Mouse (Mus musculus) embryonic stem cell, embryonic (primary cell): ENCODE measurements around the gene Psmc3ip.

Experiments
- CTCF ChIA-PET, 4 experiments: fragments of 300-600 bp in 2 of 4; fragments of 350-600 bp in 2 of 4; sonication (Branson Sonifier 250); formaldehyde crosslinking; loops; one replicate each; lab custom pipeline; 2022; ENCODE audit warnings: inconsistent platforms in 2 of 4; lab: Charles Lee
- POLR2A ChIA-PET, 4 experiments: fragments of 300-600 bp in 2 of 4; fragments of 350-600 bp in 2 of 4; sonication (Branson Sonifier 250); formaldehyde crosslinking; loops; one replicate each; lab custom pipeline; 2022; ENCODE audit warnings: antibody characterized with exemption in 4 of 4, inconsistent platforms in 1 of 4; lab: Charles Lee

The Psmc3ip gene

GRCm38 (mm10) chr11:101059473-101059872, 35.8 kb downstream of the Psmc3ip start:
- POLR2A ChIA-PET, result interaction anchor here in 3 of 4 experiments (0.6 to 2.5 kb wide), 9 partner anchors 10 to 385 kb away, joined by 3 to 12 read pairs (median 6); partner anchors contain the start of genes Naglu (in 3 of the 3), Coasy (in 1 of the 3), Retreg3 (in 1 of the 3) and Tubg1 (in 1 of the 3)
- CTCF ChIA-PET, result interaction anchor here (0.5 to 5.3 kb wide), 14 partner anchors 10 to 335 kb away, joined by 3 to 51 read pairs (median 4); partner anchors contain the start of genes Naglu (in 3 of the 4) and Becn1 (in 1 of the 4)

GRCm38 (mm10) chr11:101058726-101059125, 36.5 kb downstream of the Psmc3ip start:
- CTCF ChIA-PET, result interaction anchor here (0.5 to 5.3 kb wide), 41 partner anchors 8 to 400 kb away, joined by 3 to 51 read pairs (median 4); partner anchors contain the start of genes Naglu (in 3 of the 4), Atp6v0a1 (in 1 of the 4), Becn1 (in 1 of the 4) and Cavin1 (in 1 of the 4)
- POLR2A ChIA-PET, result interaction anchor here (0.6 to 2.5 kb wide), 20 partner anchors 8 to 739 kb away, joined by 3 to 12 read pairs (median 4); partner anchors contain the start of genes Naglu (in 3 of the 4), Atp6v0a1 (in 1 of the 4), Coasy (in 1 of the 4) and Eif1 (in 1 of the 4)

GRCm38 (mm10) chr11:101057860-101058259, 37.4 kb downstream of the Psmc3ip start:
- ChIA-PET POLR2A (interaction anchor here in 3 of 4 experiments (0.5 to 2.0 kb wide), 21 partner anchors 9 to 738 kb away, joined by 3 to 7 read pairs (median 3); partner anchors contain the start of genes Naglu (in 2 of the 3), Atp6v0a1 (in 1 of the 3), Coasy (in 1 of the 3) and Eif1 (in 1 of the 3)), CTCF (interaction anchor here (0.5 to 5.3 kb wide), 110 partner anchors 8 to 1272 kb away, joined by 3 to 51 read pairs (median 4); partner anchors contain the start of genes Naglu (in 4 of the 4), Atp6v0a1 (in 2 of the 4), Coasy (in 2 of the 4) and Tubg2 (in 2 of the 4))

GRCm38 (mm10) chr11:101056885-101057284, 38.4 kb downstream of the Psmc3ip start:
- ChIA-PET CTCF (interaction anchor here (0.5 to 5.3 kb wide), 26 partner anchors 9 to 909 kb away, joined by 3 to 51 read pairs (median 6); partner anchors contain the start of genes Naglu (in 2 of the 4) and Atp6v0a1 (in 1 of the 4)), POLR2A (interaction anchor here in 2 of 4 experiments (0.6 to 2.0 kb wide), 9 partner anchors 10 to 674 kb away, joined by 3 to 8 read pairs (median 3); partner anchors contain the start of gene Naglu (in 1 of the 2))

- POLR2A ChIA-PET, result interaction anchor here in 2 of 4 experiments (0.9 to 1.4 kb wide), 7 partner anchors 9 to 84 kb away, joined by 3 to 9 read pairs (median 3); partner anchors contain the start of genes Cavin1 (in 1 of the 2) and Naglu (in 1 of the 2)
- CTCF ChIA-PET, result interaction anchor here in 3 of 4 experiments (0.5 to 5.3 kb wide), 11 partner anchors 8 to 116 kb away, joined by 3 to 39 read pairs (median 3); partner anchors contain the start of gene Plekhh3 (in 1 of the 3)
Measured at GRCm38 (mm10) chr11:101055418-101055817, 39.8 kb downstream of the Psmc3ip start.

- CTCF ChIA-PET, result interaction anchor here (0.6 to 1.6 kb wide), 10 partner anchors 67 to 309 kb away, joined by 3 to 7 read pairs (median 3); partner anchors contain the start of genes Plekhh3 (in 1 of the 4) and Stat3 (in 1 of the 4)
- POLR2A ChIA-PET, result interaction anchor here in 1 of 4 experiments (1.0 kb wide), 1 partner anchor 60 kb away, joined by 3 read pairs; no protein-coding TSS in a partner anchor
Measured at GRCm38 (mm10) chr11:101053974-101054373, 41.3 kb downstream of the Psmc3ip start.

- ChIA-PET CTCF (interaction anchor here in 3 of 4 experiments (0.5 to 2.1 kb wide), 11 partner anchors 14 to 308 kb away, joined by 3 to 12 read pairs (median 4); no protein-coding TSS in a partner anchor), POLR2A (interaction anchor here in 3 of 4 experiments (1.0 to 1.6 kb wide), 9 partner anchors 9 to 147 kb away, joined by 3 to 7 read pairs (median 3); partner anchors contain the start of gene Atp6v0a1 (in 2 of the 3))
Measured at GRCm38 (mm10) chr11:101052751-101053473, 42.3 kb downstream of the Psmc3ip start.

- ChIA-PET POLR2A (no interaction called here), CTCF (interaction anchor here in 3 of 4 experiments (0.6 to 2.1 kb wide), 5 partner anchors 15 to 197 kb away, joined by 3 to 12 read pairs (median 4); no protein-coding TSS in a partner anchor)
Measured at GRCm38 (mm10) chr11:101051617-101052016, 43.6 kb downstream of the Psmc3ip start.

GRCm38 (mm10) chr11:101051051-101051493, 44.2 kb downstream of the Psmc3ip start:
- POLR2A ChIA-PET, result no interaction called here
- CTCF ChIA-PET, result interaction anchor here in 3 of 4 experiments (0.6 to 2.1 kb wide), 3 partner anchors 16 to 197 kb away, joined by 3 to 12 read pairs (median 4); no protein-coding TSS in a partner anchor

GRCm38 (mm10) chr11:101050359-101050758, 44.9 kb downstream of the Psmc3ip start:
- ChIA-PET POLR2A (interaction anchor here in 1 of 4 experiments (1.2 to 1.3 kb wide), 2 partner anchors 19 to 80 kb away, joined by 3 read pairs; partner anchors contain the start of genes Cavin1 and Naglu), CTCF (interaction anchor here in 2 of 4 experiments (0.7 to 0.8 kb wide), 2 partner anchors 8 to 72 kb away, joined by 3 read pairs; no protein-coding TSS in a partner anchor)

GRCm38 (mm10) chr11:101047502-101047901, 47.7 kb downstream of the Psmc3ip start:
- POLR2A ChIA-PET, result interaction anchor here in 1 of 4 experiments (1.0 to 2.6 kb wide), 4 partner anchors 10 to 49 kb away, joined by 3 to 6 read pairs (median 3); partner anchors contain the start of gene Coasy
- CTCF ChIA-PET, result interaction anchor here (1.0 to 2.4 kb wide), 7 partner anchors 8 to 64 kb away, joined by 3 to 9 read pairs (median 5); no protein-coding TSS in a partner anchor

GRCm38 (mm10) chr11:101046440-101046839, 48.8 kb downstream of the Psmc3ip start:
- CTCF ChIA-PET, result interaction anchor here in 2 of 4 experiments (1.0 to 1.4 kb wide), 2 partner anchors 11 to 12 kb away, joined by 4 to 5 read pairs; no protein-coding TSS in a partner anchor

GRCm38 (mm10) chr11:101045826-101046225, 49.4 kb downstream of the Psmc3ip start:
- POLR2A ChIA-PET, result interaction anchor here in 1 of 4 experiments (1.6 kb wide), 1 partner anchor 9 kb away, joined by 3 read pairs; no protein-coding TSS in a partner anchor
- CTCF ChIA-PET, result interaction anchor here in 2 of 4 experiments (1.0 to 1.4 kb wide), 2 partner anchors 12 kb away, joined by 4 to 5 read pairs; no protein-coding TSS in a partner anchor

More at GRCm38 (mm10) chr11:101046440-101046839, 48.8 kb downstream of the Psmc3ip start:
- POLR2A ChIA-PET, result interaction anchor here in 1 of 4 experiments (1.6 kb wide), 1 partner anchor 9 kb away, joined by 3 read pairs; no protein-coding TSS in a partner anchor
